Mouse (Mus musculus) liver, embryonic 16.5 days (tissue): ENCODE data around the gene Myo1h. TPM values are rescaled to one million over a fixed set of nuclear protein-coding genes. Genes with fewer than 3 reads are reported as not detected.
A peak's percentile ranks its signal among the peaks of the same experiment; 100 is the strongest.

ENCODE experiments used
- ATAC-seq: fragments of 200-750 bp; cut with Nextera tagmentation; 2 replicates; pipeline ENCODE4 v1.8.0; 2017; ENCODE audit warnings: low read depth, mild to moderate bottlenecking, moderate number of reproducible peaks, moderate library complexity
- H3K27ac ChIP-seq: fragments of 300-500 bp; sonication (generic); 2 replicates; pipeline ENCODE4 v1.5.1; 2014; ENCODE audit warnings: mild to moderate bottlenecking, low read length
- H3K27me3 ChIP-seq: fragments of 300-500 bp; sonication (generic); 2 replicates; pipeline ENCODE4 v1.6.1; 2014; ENCODE audit warnings: low read depth, low read length, mixed read lengths; ENCODE audit not compliant: control insufficient read depth, insufficient read depth
- H3K36me3 ChIP-seq: fragments of 300-500 bp; sonication (generic); 2 replicates; pipeline ENCODE4 v1.6.1; 2014; ENCODE audit warnings: mild to moderate bottlenecking; ENCODE audit not compliant: control insufficient read depth, insufficient read depth
- H3K4me1 ChIP-seq: fragments of 300-500 bp; sonication (generic); 2 replicates; pipeline ENCODE4 v1.6.1; 2014; ENCODE audit warnings: low read depth, low read length, mixed read lengths; ENCODE audit not compliant: control insufficient read depth
- H3K4me2 ChIP-seq: fragments of 300-500 bp; sonication (generic); 2 replicates; pipeline ENCODE4 v1.6.1; 2014; ENCODE audit warnings: low read depth, low read length, mixed read lengths
- H3K4me3 ChIP-seq: fragments of 300-500 bp; sonication (generic); 2 replicates; pipeline ENCODE4 v1.5.1; 2014; ENCODE audit warnings: low read depth, mild to moderate bottlenecking, low read length
- H3K9ac ChIP-seq: fragments of 300-500 bp; sonication (generic); 2 replicates; pipeline ENCODE4 v1.6.1; 2014; ENCODE audit warnings: low read depth, low read length
- H3K9me3 ChIP-seq: fragments of 300-500 bp; sonication (generic); replicated peaks from 2 replicates; pipeline ENCODE4 v1.6.1; 2016; ENCODE audit warnings: low read length; ENCODE audit not compliant: control insufficient read depth
- WGBS: fragments of 180-500 bp; shearing (Covaris S2); extraction: QIAGEN DNeasy Blood & Tissue Kit; methylation state at CpG from one replicate; pipeline ENCODE4 v1.1.7; 2014; ENCODE audit not compliant: insufficient replicate concordance; 5-methylcytosine and 5-hydroxymethylcytosine counted together
- polyA plus RNA-seq: library from polyadenylated mRNA; unstranded; fragments of >200 nt; fragmentation: Nextera tagmentation; extraction: Ambion mirVana; gene quantifications from 2 replicates; pipeline ENCODE4 v1.2.1, GENCODE M21; 2015

Myo1h gene
- polyA plus RNA-seq, 1 experiment from 2014 or later: 0.98 TPM

- no peak for ATAC-seq
- 66% methylated on average over 24 of the region's 24 CpGs for WGBS
- Histone ChIP-seq H3K4me1 (no peaks in the 10 kb centered on the region; the same call in 1 of the 2 replicates), H3K36me3 (no peaks in the 10 kb centered on the region), H3K9ac (no peak overlapping the region), H3K4me2 (no peak overlapping the region), H3K27ac (no peak overlapping the region), H3K4me3 (no peak overlapping the region), H3K27me3 (no peaks in the 10 kb centered on the region), H3K9me3 (no peaks in the 10 kb centered on the region)
Observed at GRCm38 (mm10) chr5:114299883-114300610, 11.1 kb downstream of the Myo1h start.

GRCm38 (mm10) chr5:114303166-114303565 is 14.2 kb downstream of the Myo1h start:
- Histone ChIP-seq H3K9ac (no peak overlapping the region), H3K27me3 (no peaks in the 10 kb centered on the region), H3K4me3 (no peak overlapping the region), H3K4me1 (no peaks in the 10 kb centered on the region), H3K27ac (no peak overlapping the region), H3K4me2 (no peak overlapping the region), H3K36me3 (no peaks in the 10 kb centered on the region), H3K9me3 (no peaks in the 10 kb centered on the region)
- ATAC-seq: no peak
- WGBS: 57% methylated on average over 6 of the region's 6 CpGs

GRCm38 (mm10) chr5:114306496-114306895 is 17.5 kb downstream of the Myo1h start:
- WGBS: 60% methylated on average over 5 of the region's 5 CpGs
- no peaks in the 10 kb centered on the region for H3K9me3 ChIP-seq
- ATAC-seq: 0 out of 2 replicates have a peak, but pooled peaks have one; percentile 30
- H3K27ac ChIP-seq: no peak overlapping the region
- H3K4me2 ChIP-seq: no peak overlapping the region
- H3K36me3 ChIP-seq: no peaks in the 10 kb centered on the region
- H3K9ac ChIP-seq: no peak overlapping the region
- H3K4me3 ChIP-seq: no peak overlapping the region
- no peaks in the 10 kb centered on the region for H3K27me3 ChIP-seq
- H3K4me1 ChIP-seq: no peaks in the 10 kb centered on the region; the same call in 1 of the 2 replicates

- 0 out of 2 replicates have a peak, but pooled peaks have one; percentile 7 for ATAC-seq
- H3K9me3 ChIP-seq: no peaks in the 10 kb centered on the region
- H3K4me3 ChIP-seq: peak overlapping the region; percentile 11; the same call in 1 of the 2 replicates
- no peaks in the 10 kb centered on the region for H3K36me3 ChIP-seq
- no peaks in the 10 kb centered on the region for H3K27me3 ChIP-seq
- WGBS: 44% methylated on average over 18 of the region's 18 CpGs
- H3K4me2 ChIP-seq: peak overlapping the region; percentile 51
- no peak overlapping the region for H3K27ac ChIP-seq
- no peak overlapping the region for H3K9ac ChIP-seq
- H3K4me1 ChIP-seq: no peaks in the 10 kb centered on the region; the same call in 1 of the 2 replicates
Observed at GRCm38 (mm10) chr5:114308765-114309679, 20.1 kb downstream of the Myo1h start.

- no peaks in the 10 kb centered on the region for H3K36me3 ChIP-seq
- no peak overlapping the region for H3K9ac ChIP-seq
- peak overlapping the region; percentile 51 for H3K4me2 ChIP-seq
- no peaks in the 10 kb centered on the region; the same call in 1 of the 2 replicates for H3K4me1 ChIP-seq
- ATAC-seq: peak; percentile 53; the same call in 1 of the 2 replicates
- WGBS: 55% methylated on average over 11 of the region's 11 CpGs
- peak overlapping the region; percentile 11; the same call in 1 of the 2 replicates for H3K4me3 ChIP-seq
- H3K27me3 ChIP-seq: no peaks in the 10 kb centered on the region
- H3K9me3 ChIP-seq: no peaks in the 10 kb centered on the region
- H3K27ac ChIP-seq: no peak overlapping the region
Observed at GRCm38 (mm10) chr5:114309680-114310036, 20.7 kb downstream of the Myo1h start.

- Histone ChIP-seq H3K4me1 (no peaks in the 10 kb centered on the region), H3K4me3 (no peak overlapping the region), H3K27me3 (0 out of 2 replicates have a peak, but pooled peaks cover 3% of the 10 kb centered on the region), H3K36me3 (no peaks in the 10 kb centered on the region), H3K4me2 (no peak overlapping the region), H3K9me3 (no peaks in the 10 kb centered on the region), H3K9ac (no peak overlapping the region), H3K27ac (no peak overlapping the region)
- ATAC-seq: no peak
- WGBS: 39% methylated on average over 25 of the region's 25 CpGs
Observed at GRCm38 (mm10) chr5:114323105-114323790, 34.3 kb downstream of the Myo1h start.

GRCm38 (mm10) chr5:114323791-114324507 is 35.0 kb downstream of the Myo1h start:
- Histone ChIP-seq H3K27me3 (0 out of 2 replicates have a peak, but pooled peaks cover 3% of the 10 kb centered on the region), H3K27ac (no peak overlapping the region), H3K4me2 (no peak overlapping the region), H3K9ac (no peak overlapping the region), H3K4me3 (no peak overlapping the region), H3K36me3 (no peaks in the 10 kb centered on the region), H3K9me3 (no peaks in the 10 kb centered on the region), H3K4me1 (no peaks in the 10 kb centered on the region)
- ATAC-seq: no peak
- WGBS: 15% methylated on average over 16 of the region's 16 CpGs

- Histone ChIP-seq H3K4me1 (no peaks in the 10 kb centered on the region), H3K9me3 (no peaks in the 10 kb centered on the region), H3K9ac (no peak overlapping the region), H3K4me3 (no peak overlapping the region), H3K4me2 (no peak overlapping the region), H3K27me3 (no peaks in the 10 kb centered on the region), H3K27ac (no peak overlapping the region), H3K36me3 (no peaks in the 10 kb centered on the region)
- no peak for ATAC-seq
- WGBS: 38% methylated on average over 5 of the region's 5 CpGs
Observed at GRCm38 (mm10) chr5:114342996-114343395, 54.0 kb downstream of the Myo1h start.
